Mouse (Mus musculus) bone marrow, adult 2 months (tissue): ENCODE measurements around the gene Tssk4.

Experiments used
- CTCF ChIP-seq: fragments of 200-500 bp; IDR thresholded peaks from 2 replicates; pipeline ENCODE4 v1.5.1; 2011; ENCODE audit warnings: low read length, control low read depth; ENCODE audit not compliant: control insufficient read depth, insufficient read depth
- POLR2A ChIP-seq: fragments of 200-500 bp; IDR thresholded peaks from 2 replicates; pipeline ENCODE4 v1.6.1; 2011; ENCODE audit warnings: low read depth, mild to moderate bottlenecking, control low read depth, low read length, borderline replicate concordance; ENCODE audit not compliant: control insufficient read depth

DNA sequence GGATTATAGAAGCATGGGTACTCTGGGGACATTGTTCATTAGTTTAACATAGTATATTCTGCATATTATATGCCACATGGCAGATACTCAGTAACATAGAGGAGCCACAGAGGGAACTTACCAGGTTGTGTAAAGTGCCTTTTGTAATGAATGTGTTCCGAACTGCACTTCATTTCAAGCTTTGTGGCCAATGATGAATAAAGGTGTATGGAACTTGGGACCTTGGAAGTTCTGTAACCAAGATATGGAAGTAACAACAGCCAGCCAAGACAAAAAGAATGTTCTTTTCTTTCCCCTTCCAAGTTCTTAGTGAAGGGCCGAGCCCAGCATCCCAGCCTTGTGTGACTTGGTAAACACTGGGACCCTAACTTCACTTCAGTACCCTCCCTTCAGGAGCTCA is at the start of gene Tssk4:
- no peak for TF ChIP-seq POLR2A
- no peak for TF ChIP-seq CTCF
